Mouse (Mus musculus) liver, embryonic 14.5 days (tissue): Measurements from ENCODE around the gene Reln.

Experiments
- CTCF ChIP-seq: IDR thresholded peaks from 2 replicates; pipeline ENCODE4 v1.5.1; 2016; ENCODE audit warnings: antibody characterized with exemption, low read depth, control low read depth
- EP300 ChIP-seq: IDR thresholded peaks from 2 replicates; pipeline ENCODE4 v1.6.1; 2016; ENCODE audit warnings: antibody characterized with exemption, low read depth

- TF ChIP-seq CTCF (no peak), EP300 (no peak)
These were observed 13.7 kb downstream of the Reln start for GRCm38 (mm10) chr5:22330802-22331201.
